Mouse (Mus musculus): ENCODE data around the gene Zfp735. TPM values are rescaled to one million over a fixed set of nuclear protein-coding genes. Genes with fewer than 3 reads are reported as not detected.

Gene Zfp735
- polyA plus RNA-seq (2012): not detected in 2 replicates

DNA sequence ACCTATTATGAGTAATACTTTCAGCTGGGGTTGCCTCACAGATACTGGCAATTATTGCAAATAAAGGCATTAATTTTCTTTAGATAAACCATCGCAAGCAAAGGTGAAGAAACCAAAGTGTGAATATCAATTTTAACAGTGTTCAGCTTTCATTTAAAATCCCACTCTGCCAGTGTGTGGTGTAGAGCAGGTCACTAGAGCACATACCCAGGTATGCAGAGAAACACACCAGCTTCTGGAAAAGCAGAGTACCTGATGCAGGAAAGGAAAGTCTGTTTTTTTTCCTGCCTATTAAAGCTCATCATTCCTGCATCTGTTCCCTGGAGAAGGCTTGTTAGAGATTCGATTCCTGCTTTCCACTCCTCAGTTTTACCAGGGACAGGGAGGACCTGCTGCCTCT, at the start of gene Zfp735:
Gene Zfp735, plus strand, starts transcription at position 301 of the 400 bp plus-strand sequence.

Other genes starting within 250 kb of the Zfp735 start
- gene Olfr380, start 231.3 kb upstream of the Zfp735 start, polyA plus RNA-seq (2012): not detected in 2 replicates
- not detected in 2 replicates for gene Olfr381, start 197.2 kb upstream of the Zfp735 start, polyA plus RNA-seq (2012)
- gene Olfr382, start 171.6 kb upstream of the Zfp735 start, polyA plus RNA-seq (2012): not detected in 2 replicates
- not detected in 2 replicates for gene Olfr385, start 95.8 kb upstream of the Zfp735 start, polyA plus RNA-seq (2012)
- not detected in 2 replicates for gene Olfr384, start 90.2 kb upstream of the Zfp735 start, polyA plus RNA-seq (2012)
- not detected in 2 replicates for gene Olfr389, start 91.9 kb downstream of the Zfp735 start, polyA plus RNA-seq (2012)
- not detected in 2 replicates for gene Olfr390, start 94.2 kb downstream of the Zfp735 start, polyA plus RNA-seq (2012)
- gene Olfr391-ps, start 114.3 kb downstream of the Zfp735 start, polyA plus RNA-seq (2012): not detected in 2 replicates
- not detected in 2 replicates for gene Olfr392, start 128.3 kb downstream of the Zfp735 start, polyA plus RNA-seq (2012)
- gene Olfr393, start 162.7 kb downstream of the Zfp735 start, polyA plus RNA-seq (2012): not detected in 2 replicates
- not detected in 2 replicates for gene Olfr394, start 202.0 kb downstream of the Zfp735 start, polyA plus RNA-seq (2012)
- gene Olfr395, start 220.5 kb downstream of the Zfp735 start, polyA plus RNA-seq (2012): not detected in 2 replicates
- not detected in 2 replicates for gene Olfr23, start 247.9 kb downstream of the Zfp735 start, polyA plus RNA-seq (2012)

Measured in megakaryocyte-erythroid progenitor cell, adult 5 weeks (primary cell).